Mouse (Mus musculus) kidney, adult 11 months (tissue): ENCODE measurements around the gene Bdkrb2.

Experiments used
- DNase-seq: peaks from one replicate; pipeline ENCODE4 v3.0.0; 2022

Bdkrb2 gene

GRCm38 (mm10) chr12:105547151-105547550, 15.9 kb upstream of the Bdkrb2 start:
- DNase-seq = no peak

GRCm38 (mm10) chr12:105548001-105548400, 15.0 kb upstream of the Bdkrb2 start:
- no peak for DNase-seq

DNA sequence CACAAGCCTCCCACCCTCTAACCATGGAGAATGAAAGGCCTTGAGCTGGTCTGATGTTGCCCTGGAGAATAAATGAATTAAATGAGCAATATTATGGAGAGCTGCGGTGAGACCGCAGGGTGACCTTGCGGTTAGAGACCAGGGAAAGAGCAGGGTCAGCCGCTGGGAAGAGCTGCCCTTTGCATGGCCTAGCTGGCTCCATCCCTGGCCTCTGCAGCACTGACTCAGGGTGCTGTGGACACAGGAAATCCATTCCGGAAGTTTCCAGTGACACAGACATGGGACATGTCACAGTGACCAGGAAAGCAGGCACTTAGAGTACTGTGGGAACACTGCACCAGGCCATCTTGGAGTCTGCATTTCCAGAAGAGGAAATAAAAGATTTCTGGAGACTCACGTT, 14.1 kb upstream of the Bdkrb2 start:
- DNase-seq = peak; percentile 62

DNA sequence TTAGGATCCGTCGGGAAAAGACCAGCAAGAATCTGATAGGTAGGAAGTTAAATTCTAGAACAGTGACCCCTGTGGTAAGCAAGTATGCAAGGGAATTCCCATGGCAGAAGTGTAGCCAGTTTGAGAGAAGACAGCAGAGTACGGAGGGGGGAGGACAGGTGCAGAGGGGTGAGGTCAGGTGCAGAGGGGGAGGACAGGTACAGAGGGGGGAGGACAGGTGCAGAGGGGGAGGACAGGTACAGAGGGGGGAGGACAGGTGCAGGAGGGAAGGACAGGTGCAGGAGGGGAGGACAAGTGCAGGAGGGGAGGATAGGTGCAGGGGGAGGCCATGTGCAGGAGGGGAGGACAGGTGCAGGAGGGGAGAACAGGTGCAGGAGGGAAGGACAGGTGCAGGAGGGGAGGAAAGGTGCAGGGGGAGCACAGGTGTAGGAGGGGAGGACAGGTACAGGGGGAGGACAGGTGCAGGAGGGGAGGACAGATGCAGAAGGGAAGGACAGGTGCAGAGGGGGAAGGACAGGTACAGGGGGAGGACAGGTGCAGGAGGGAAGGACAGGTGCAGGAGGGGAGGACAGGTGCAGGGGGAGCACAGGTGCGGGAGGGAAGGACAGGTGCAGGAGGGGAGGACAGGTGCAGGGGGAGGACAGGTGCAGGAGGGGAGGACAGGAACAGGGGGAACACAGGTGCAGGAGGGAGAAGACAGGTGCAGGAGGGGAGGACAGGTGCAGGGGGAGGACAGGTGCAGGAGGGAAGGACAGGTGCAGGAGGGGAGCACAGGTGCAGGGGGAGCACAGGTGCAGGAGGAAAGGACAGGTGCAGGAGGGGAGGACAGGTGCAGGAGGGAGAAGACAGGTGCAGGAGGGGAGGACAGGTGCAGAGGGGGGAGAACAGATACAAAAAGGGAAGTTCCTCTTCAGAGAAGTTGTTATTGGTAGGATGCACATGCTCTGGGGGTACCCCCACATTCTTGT, 12.9 kb upstream of the Bdkrb2 start:
- no peak for DNase-seq

DNA sequence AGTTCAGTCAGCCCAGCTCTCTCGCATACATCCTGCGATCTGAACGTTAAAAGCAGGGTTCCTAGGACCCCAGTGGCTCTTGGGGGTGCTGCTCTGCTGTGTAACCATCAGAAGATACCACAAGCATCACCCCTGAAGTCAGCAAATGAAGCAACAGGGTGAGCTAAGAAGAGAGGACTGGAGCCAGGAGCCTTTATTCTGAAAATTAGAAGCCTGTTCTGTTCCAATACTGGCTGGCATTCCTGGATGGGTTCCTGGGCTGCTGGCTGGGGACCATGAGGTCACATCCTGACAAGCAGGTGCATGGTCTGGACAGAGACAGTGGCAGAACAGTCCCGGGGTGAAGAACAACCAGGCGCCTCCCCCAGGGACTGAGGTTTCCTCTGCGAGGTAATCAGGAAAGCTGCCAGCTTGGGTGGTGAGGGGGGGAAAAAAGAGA, 11.5 kb upstream of the Bdkrb2 start:
- no peak for DNase-seq

GRCm38 (mm10) chr12:105554151-105554772, 8.8 kb upstream of the Bdkrb2 start:
- peak; percentile 28 for DNase-seq

DNA sequence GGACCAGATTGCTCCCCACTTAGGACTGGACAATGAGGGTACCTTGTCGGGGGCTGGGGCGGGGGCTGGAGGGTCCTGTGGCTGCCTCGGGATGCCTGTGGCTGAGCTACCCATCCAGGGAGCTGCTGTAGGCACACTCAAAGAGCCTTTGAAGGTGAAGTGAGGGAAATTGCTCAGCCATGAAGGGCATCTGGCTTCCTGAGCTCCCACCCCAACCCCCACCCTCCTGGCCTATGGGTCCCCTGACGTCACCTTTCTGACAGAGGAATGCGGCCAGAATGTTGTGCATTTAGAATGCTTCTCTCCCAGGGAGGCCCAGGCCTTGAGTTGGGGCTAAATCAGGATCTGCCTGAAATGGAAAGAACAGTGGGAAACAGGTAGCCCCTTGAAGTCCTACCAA, 7.9 kb upstream of the Bdkrb2 start:
- DNase-seq = peak; percentile 59

- DNase-seq = peak; percentile 41
Measured at GRCm38 (mm10) chr12:105557250-105557925, 5.6 kb upstream of the Bdkrb2 start.

GRCm38 (mm10) chr12:105561007-105561534, 2.0 kb upstream of the Bdkrb2 start:
- DNase-seq = no peak

- peak; percentile 16 for DNase-seq
Measured at GRCm38 (mm10) chr12:105562056-105562820, 788 bp upstream of the Bdkrb2 start.

GRCm38 (mm10) chr12:105563726-105564275, 775 bp downstream of the Bdkrb2 start:
- DNase-seq = no peak

DNA sequence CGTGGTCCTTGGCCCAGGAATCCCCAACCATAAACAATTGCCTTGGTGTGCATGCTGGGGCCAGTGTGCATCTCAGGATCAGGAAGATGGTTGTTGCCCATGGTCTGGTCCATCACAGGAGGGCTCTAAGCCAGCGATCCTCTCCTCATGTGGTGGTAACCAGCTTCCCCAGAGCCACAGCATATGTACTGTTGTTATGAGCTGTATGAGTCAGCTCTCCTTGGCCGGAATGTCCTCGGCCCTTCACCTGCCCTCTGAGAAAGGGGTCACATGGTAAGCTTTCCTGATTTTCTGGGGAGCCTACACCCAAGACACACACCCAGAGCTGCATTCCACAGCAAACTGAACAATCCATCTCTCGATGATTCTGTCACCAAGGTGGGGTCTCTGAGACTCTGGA, 2.2 kb downstream of the Bdkrb2 start:
- DNase-seq = no peak

DNA sequence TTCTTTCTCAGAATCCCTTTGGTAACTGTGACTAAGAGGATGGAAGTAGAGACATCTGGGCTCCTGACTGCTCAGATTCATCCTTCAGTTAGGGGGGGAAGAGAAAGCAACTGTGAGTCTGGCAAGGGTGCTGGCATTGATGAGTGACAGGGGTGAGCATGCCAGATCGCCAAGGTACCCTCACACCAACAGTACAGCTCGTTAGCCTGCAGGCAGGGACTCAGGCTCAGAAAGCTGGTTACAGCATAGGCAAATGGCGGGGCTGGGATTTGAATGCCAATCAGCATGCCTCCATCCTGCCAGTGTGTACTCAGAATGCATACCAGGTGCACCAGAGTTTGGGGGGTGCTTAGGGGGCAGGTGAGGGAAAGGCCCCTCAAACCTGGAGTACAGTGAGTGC, 8.8 kb downstream of the Bdkrb2 start:
- no peak for DNase-seq

DNA sequence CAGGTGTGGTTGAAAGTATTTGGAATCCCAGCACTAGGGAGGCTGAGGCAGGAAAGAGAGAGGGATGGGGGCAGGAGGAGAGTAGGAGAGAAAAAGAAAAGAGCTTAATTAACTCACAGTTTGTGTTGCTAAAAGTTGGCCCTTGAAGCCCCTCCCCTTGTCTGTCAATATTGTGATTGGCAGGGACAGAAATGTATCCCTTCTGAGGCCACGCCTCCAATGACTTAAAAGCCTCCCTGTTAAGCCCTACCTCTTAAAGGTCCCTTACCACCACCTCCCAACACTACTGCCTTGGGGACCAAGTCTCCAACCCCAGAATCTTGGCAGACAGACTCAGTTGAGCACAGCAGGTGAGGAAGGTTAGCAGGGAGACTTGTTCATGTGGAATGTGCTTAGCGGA, 9.6 kb downstream of the Bdkrb2 start:
- no peak for DNase-seq

- no peak for DNase-seq
Measured at GRCm38 (mm10) chr12:105574356-105574755, 11.3 kb downstream of the Bdkrb2 start.

- DNase-seq = no peak
Measured at GRCm38 (mm10) chr12:105580490-105580889, 17.5 kb downstream of the Bdkrb2 start.

- no peak for DNase-seq
Measured at GRCm38 (mm10) chr12:105582486-105582885, 19.5 kb downstream of the Bdkrb2 start.

DNA sequence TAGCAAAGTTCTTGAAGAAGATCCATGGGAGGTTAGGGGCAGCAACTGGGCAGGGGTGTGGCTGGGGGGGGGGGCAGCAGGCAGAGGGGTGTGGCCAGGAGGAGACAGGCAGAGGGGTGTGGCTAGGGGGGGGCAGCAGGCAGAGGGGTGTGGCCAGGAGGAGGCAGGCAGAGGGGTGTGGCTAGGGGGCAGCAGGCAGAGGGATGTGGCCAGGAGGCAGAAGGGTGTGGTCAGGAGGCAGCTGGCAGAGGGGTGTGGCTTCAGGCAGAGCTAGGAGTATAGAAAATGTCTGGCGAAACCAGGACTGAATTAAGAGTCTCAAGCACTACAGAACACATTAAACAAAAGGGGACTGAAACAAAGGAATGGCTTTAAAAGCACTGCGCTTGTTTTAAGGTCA, 20.5 kb downstream of the Bdkrb2 start:
- no peak for DNase-seq

- DNase-seq = peak; percentile 39
Measured at GRCm38 (mm10) chr12:105584851-105585250, 21.8 kb downstream of the Bdkrb2 start.

DNA sequence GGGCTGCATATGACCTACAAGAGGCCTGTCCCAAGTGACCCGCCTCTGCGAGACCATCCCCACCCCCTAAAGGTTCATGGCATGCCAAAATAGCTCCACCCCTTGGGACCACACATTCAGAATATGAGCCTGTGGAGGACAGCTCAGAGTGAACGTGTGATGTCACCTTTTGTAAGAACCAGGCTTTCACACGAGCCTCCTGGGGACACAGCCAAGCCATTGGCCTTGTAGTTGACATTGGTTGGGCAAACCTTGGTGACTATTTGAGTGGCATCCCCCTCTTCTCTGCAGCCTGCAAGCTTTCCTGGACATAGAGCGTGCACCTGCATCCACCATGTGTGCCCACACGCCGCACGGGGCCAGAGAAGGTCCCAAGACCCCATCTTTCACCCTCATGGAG, 24.5 kb downstream of the Bdkrb2 start:
- DNase-seq = no peak

GRCm38 (mm10) chr12:105590786-105591185, 27.8 kb downstream of the Bdkrb2 start:
- no peak for DNase-seq

- DNase-seq = no peak
Measured at GRCm38 (mm10) chr12:105592361-105592761, 29.3 kb downstream of the Bdkrb2 start.
